Mouse (Mus musculus) embryonic facial prominence, embryonic 13.5 days (tissue): ENCODE results near the gene 6030458C11Rik. TPM values are rescaled to one million over a fixed set of nuclear protein-coding genes. Genes with fewer than 3 reads are reported as not detected.
"Not testable (repeated sequence)": the region's sequence is repeated elsewhere in the genome, so short reads cannot be mapped to it uniquely, and the experiment has no call there.

Source experiments
- ATAC-seq: fragments of 200-750 bp; cut with Nextera tagmentation; 2 replicates; pipeline ENCODE4 v1.8.0; 2017; ENCODE audit warnings: low read depth; ENCODE audit not compliant: insufficient number of reproducible peaks, insufficient read depth, low FRiP score, low TSS enrichment
- H3K27ac ChIP-seq: fragments of 300-500 bp; sonication (generic); 2 replicates; pipeline ENCODE4 v1.5.1; 2015; ENCODE audit warnings: moderate library complexity, mild to moderate bottlenecking, inconsistent platforms
- H3K27me3 ChIP-seq: fragments of 300-500 bp; sonication (generic); 2 replicates; pipeline ENCODE4 v1.6.1; 2015; ENCODE audit warnings: mild to moderate bottlenecking, inconsistent platforms
- H3K36me3 ChIP-seq: fragments of 300-500 bp; sonication (generic); 2 replicates; pipeline ENCODE4 v1.6.1; 2015; ENCODE audit warnings: mild to moderate bottlenecking, inconsistent platforms
- H3K4me1 ChIP-seq: fragments of 300-500 bp; sonication (generic); 2 replicates; pipeline ENCODE4 v1.6.1; 2015; ENCODE audit warnings: inconsistent platforms
- H3K4me2 ChIP-seq: fragments of 300-500 bp; sonication (generic); 2 replicates; pipeline ENCODE4 v1.6.1; 2015; ENCODE audit warnings: moderate library complexity, mild to moderate bottlenecking, inconsistent platforms
- H3K4me3 ChIP-seq: fragments of 300-500 bp; sonication (generic); 2 replicates; pipeline ENCODE4 v1.5.1; 2015; ENCODE audit warnings: mild to moderate bottlenecking, inconsistent platforms
- H3K9ac ChIP-seq: fragments of 300-500 bp; sonication (generic); 2 replicates; pipeline ENCODE4 v1.6.1; 2015; ENCODE audit warnings: mild to moderate bottlenecking, inconsistent platforms
- H3K9me3 ChIP-seq: fragments of 300-500 bp; sonication (generic); 2 replicates; pipeline ENCODE4 v1.6.1; 2016; ENCODE audit warnings: inconsistent platforms
- WGBS: fragments of 180-500 bp; shearing (Covaris S2); methylation state at CpG from one replicate; pipeline ENCODE4 v1.1.7; 2015; ENCODE audit warnings: mixed read lengths; 5-methylcytosine and 5-hydroxymethylcytosine counted together
- polyA plus RNA-seq: library from polyadenylated mRNA; unstranded; fragments of >200 nt; fragmentation: Nextera tagmentation; extraction: Ambion mirVana; gene quantifications from 2 replicates; pipeline ENCODE4 v1.2.1, GENCODE M21; 2015

The 6030458C11Rik gene
- polyA plus RNA-seq, 1 experiment from 2014 or later: 53.2 TPM

DNA sequence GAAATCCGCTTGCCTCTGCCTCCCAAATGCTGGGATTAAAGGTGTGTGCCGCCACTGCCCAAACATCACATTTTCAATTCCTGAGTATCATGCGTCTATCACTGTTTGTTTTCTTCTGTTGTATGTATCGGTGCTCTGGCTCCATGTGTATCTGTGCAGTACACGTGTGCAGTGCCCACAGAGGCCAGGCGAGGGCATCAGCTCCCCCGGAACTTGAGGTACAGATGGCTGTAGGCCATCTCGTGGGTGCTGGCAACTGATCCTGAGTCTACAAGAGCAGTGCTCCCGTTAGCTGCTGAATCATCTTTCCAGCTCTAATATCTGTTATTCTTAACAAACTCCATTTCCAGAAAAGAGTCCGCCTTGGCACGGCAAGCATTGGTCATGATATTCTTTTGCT is 11.8 kb downstream of the 6030458C11Rik start:
- H3K9me3 ChIP-seq: no peaks in the 10 kb centered on the region
- peaks cover 90% of the 10 kb centered on the region for H3K36me3 ChIP-seq
- H3K27ac ChIP-seq: no peak overlapping the region
- H3K4me1 ChIP-seq: no peaks in the 10 kb centered on the region
- no peak overlapping the region for H3K4me2 ChIP-seq
- WGBS: 95% methylated on average over 11 of the region's 11 CpGs
- H3K4me3 ChIP-seq: no peak overlapping the region
- no peak overlapping the region for H3K9ac ChIP-seq
- no peaks in the 10 kb centered on the region for H3K27me3 ChIP-seq
- no peak for ATAC-seq

GRCm38 (mm10) chr15:12809305-12809704 is 15.1 kb downstream of the 6030458C11Rik start:
- Histone ChIP-seq H3K9me3 (no peaks in the 10 kb centered on the region), H3K4me1 (no peaks in the 10 kb centered on the region), H3K36me3 (peaks cover 75% of the 10 kb centered on the region), H3K27me3 (no peaks in the 10 kb centered on the region), H3K9ac (no peak overlapping the region), H3K27ac (no peak overlapping the region), H3K4me3 (no peak overlapping the region), H3K4me2 (no peak overlapping the region)
- no peak for ATAC-seq
- 90% methylated on average over 6 of the region's 6 CpGs for WGBS

GRCm38 (mm10) chr15:12807088-12807487 is 17.4 kb downstream of the 6030458C11Rik start:
- no peak for ATAC-seq
- H3K9me3 ChIP-seq: no peaks in the 10 kb centered on the region
- H3K27me3 ChIP-seq: no peaks in the 10 kb centered on the region
- no peak overlapping the region for H3K4me3 ChIP-seq
- H3K36me3 ChIP-seq: peaks cover 58% of the 10 kb centered on the region
- no peak overlapping the region for H3K27ac ChIP-seq
- no peak overlapping the region for H3K9ac ChIP-seq
- no peaks in the 10 kb centered on the region for H3K4me1 ChIP-seq
- 93% methylated on average over 10 of the region's 10 CpGs for WGBS
- H3K4me2 ChIP-seq: no peak overlapping the region

DNA sequence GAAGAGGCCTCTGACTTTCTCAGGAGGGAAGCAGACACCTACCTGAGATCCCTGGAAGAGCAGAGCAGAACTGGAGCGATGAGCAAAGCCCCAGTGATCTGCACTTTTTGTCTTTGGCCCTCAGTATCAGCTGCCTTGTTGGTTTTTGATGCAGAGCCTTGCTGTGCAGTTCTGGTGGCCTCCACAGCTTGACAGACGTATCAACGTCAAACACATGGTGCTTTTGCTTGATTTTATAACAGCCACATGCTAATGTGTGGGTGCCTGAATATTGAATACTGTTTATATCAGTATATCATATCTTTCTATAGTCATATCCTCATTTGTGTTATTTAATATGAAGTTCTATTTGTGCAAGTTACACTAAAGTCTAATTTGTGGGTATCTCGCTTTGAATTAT is 19.4 kb downstream of the 6030458C11Rik start:
- Histone ChIP-seq H3K27ac (no peak overlapping the region), H3K27me3 (no peaks in the 10 kb centered on the region), H3K36me3 (peaks cover 38% of the 10 kb centered on the region), H3K4me1 (no peaks in the 10 kb centered on the region), H3K4me3 (no peak overlapping the region), H3K9me3 (no peaks in the 10 kb centered on the region), H3K4me2 (no peak overlapping the region), H3K9ac (no peak overlapping the region)
- ATAC-seq: no peak
- WGBS: 83% methylated on average over 4 of the region's 4 CpGs

DNA sequence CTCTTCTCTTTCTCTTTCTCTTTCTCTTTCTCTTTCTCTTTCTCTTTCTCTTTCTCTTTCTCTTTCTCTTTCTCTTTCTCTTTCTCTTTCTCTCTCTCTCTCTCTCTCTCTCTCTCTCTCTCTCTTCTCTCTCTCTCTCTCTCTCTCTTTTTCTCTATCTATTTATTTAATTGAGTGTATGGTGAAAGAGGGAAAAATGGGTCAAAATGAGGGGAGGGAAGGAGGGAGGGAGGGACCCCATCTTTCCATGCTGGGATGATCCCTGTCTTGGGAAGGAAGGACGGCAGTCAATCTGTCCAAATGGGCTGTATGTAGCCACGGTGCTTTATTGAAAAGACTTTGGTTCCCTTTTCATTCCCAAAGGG is 23.3 kb downstream of the 6030458C11Rik start:
- not testable (repeated sequence) for ATAC-seq, H3K9ac ChIP-seq, H3K4me2 ChIP-seq, H3K9me3 ChIP-seq, H3K4me3 ChIP-seq, H3K27ac ChIP-seq, H3K27me3 ChIP-seq, H3K4me1 ChIP-seq, H3K36me3 ChIP-seq
- WGBS: 78% methylated on average over 2 of the region's 2 CpGs

DNA sequence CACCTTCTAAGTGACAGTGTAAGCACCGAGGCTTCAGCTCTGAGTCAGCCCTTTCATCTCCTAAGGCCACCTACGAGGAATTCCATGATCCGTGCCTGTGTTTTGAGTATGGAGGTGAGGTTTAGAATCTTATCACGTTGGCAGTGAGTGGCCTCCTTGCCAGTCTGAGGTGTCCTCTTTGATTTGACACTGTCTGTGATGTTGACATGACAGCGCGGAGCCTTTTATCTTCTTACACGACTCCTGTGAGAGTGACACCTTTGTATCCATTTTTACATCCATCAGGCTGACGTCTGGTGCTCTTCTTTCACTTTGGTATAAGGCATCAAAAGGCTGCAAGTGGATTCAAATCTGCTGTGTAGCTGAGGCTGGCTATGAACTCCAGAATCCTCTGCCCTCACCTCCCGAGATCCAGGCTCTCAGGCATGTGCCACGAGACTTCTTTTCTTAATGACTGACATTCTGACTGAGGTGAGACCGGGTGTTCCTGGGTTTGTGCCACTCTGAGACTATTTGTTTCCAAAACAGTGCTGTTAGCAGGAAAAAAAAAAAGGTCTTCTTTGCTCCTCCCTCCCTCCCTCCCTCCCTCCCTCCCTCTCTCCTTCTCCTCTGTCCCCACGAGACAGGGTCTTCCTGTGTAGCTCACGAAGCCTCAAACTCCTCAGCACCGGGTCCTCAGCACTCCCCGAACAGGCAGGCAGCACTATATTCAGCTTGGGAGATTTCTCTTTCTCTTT is 23.9 kb downstream of the 6030458C11Rik start:
- no peak for ATAC-seq
- no peaks in the 10 kb centered on the region for H3K9me3 ChIP-seq
- H3K27me3 ChIP-seq: no peaks in the 10 kb centered on the region; the same call in 1 of the 2 replicates
- H3K4me2 ChIP-seq: 0 out of 2 replicates have a peak overlapping the region, but pooled peaks have one; percentile 11
- H3K27ac ChIP-seq: no peak overlapping the region
- H3K9ac ChIP-seq: no peak overlapping the region
- H3K4me1 ChIP-seq: no peaks in the 10 kb centered on the region
- WGBS: 53% methylated on average over 15 of the region's 15 CpGs
- H3K36me3 ChIP-seq: no peaks in the 10 kb centered on the region
- H3K4me3 ChIP-seq: no peak overlapping the region

GRCm38 (mm10) chr15:12798043-12798442 is 26.4 kb downstream of the 6030458C11Rik start:
- Histone ChIP-seq H3K4me1 (no peaks in the 10 kb centered on the region), H3K4me2 (no peak overlapping the region), H3K27me3 (no peaks in the 10 kb centered on the region; the same call in 1 of the 2 replicates), H3K36me3 (no peaks in the 10 kb centered on the region), H3K4me3 (no peak overlapping the region), H3K9me3 (no peaks in the 10 kb centered on the region), H3K27ac (no peak overlapping the region), H3K9ac (no peak overlapping the region)
- ATAC-seq: no peak
- WGBS: 82% methylated on average over 6 of the region's 6 CpGs

DNA sequence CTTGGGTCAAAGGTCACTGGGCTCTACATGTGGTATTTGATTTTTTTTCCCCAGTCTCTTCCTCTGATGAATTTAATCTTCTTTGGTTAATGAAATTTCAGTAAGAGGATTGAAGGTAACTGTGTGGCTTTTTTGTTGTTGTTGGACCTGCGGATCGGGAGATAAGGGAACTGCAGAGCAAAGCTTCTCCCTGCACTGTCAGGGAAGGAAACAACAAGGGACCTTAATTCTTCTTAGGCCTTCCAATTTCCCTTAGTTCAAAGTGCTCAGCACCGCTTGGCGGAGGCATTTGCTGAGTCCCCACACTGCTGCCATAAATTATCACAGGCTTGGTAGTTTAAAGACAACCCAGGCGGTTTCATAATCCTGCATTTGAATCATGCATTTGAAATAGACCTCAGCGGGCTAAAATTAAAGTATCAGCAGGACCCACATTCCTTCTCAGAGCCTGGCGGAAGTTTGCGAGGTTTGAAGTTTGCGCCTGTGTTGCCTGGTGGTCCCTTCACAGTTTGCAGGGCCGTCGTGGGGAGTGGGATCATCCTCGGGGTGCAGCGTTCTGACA is 28.5 kb downstream of the 6030458C11Rik start:
- Histone ChIP-seq H3K4me1 (no peaks in the 10 kb centered on the region), H3K9me3 (no peaks in the 10 kb centered on the region), H3K27me3 (no peaks in the 10 kb centered on the region; the same call in 1 of the 2 replicates), H3K4me3 (no peak overlapping the region), H3K4me2 (no peak overlapping the region), H3K27ac (no peak overlapping the region), H3K9ac (no peak overlapping the region), H3K36me3 (no peaks in the 10 kb centered on the region)
- no peak for ATAC-seq
- 43% methylated on average over 13 of the region's 13 CpGs for WGBS

DNA sequence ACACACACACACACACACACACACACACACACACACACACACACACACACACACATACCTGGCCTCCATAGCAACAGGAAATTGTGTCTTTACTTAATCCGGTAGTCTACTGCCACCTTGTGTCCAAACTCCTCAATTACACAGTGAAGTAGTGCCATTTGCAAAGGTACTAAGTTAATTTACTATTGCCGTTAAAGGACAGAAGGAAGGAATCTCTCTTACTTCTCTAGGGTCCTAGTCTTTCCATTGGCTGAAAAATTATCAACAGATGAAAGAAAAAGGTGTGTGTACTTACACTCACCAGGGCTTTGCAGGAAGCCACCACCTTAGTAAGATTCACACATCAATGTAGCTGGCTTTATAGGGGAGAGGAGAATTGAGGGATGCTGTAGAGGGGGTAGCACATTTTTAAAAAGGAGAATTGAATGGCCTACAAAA is 29.0 kb downstream of the 6030458C11Rik start:
- H3K9ac ChIP-seq: no peak overlapping the region
- no peaks in the 10 kb centered on the region for H3K4me1 ChIP-seq
- H3K27ac ChIP-seq: no peak overlapping the region
- H3K4me2 ChIP-seq: no peak overlapping the region
- ATAC-seq: no peak
- WGBS: 0% methylated on average over 2 of the region's 2 CpGs
- H3K4me3 ChIP-seq: no peak overlapping the region
- no peaks in the 10 kb centered on the region for H3K36me3 ChIP-seq
- H3K9me3 ChIP-seq: no peaks in the 10 kb centered on the region
- no peaks in the 10 kb centered on the region; the same call in 1 of the 2 replicates for H3K27me3 ChIP-seq

GRCm38 (mm10) chr15:12794311-12794710 is 30.1 kb downstream of the 6030458C11Rik start:
- H3K4me2 ChIP-seq: no peak overlapping the region
- H3K9ac ChIP-seq: no peak overlapping the region
- H3K4me1 ChIP-seq: peaks cover 4% of the 10 kb centered on the region; the same call in 1 of the 2 replicates
- H3K36me3 ChIP-seq: no peaks in the 10 kb centered on the region
- no peak overlapping the region for H3K4me3 ChIP-seq
- no peak overlapping the region for H3K27ac ChIP-seq
- H3K9me3 ChIP-seq: no peaks in the 10 kb centered on the region
- 49% methylated on average over 6 of the region's 6 CpGs for WGBS
- H3K27me3 ChIP-seq: no peaks in the 10 kb centered on the region; the same call in 1 of the 2 replicates
- ATAC-seq: no peak

GRCm38 (mm10) chr15:12789406-12789867 is 35.0 kb downstream of the 6030458C11Rik start:
- no peak for ATAC-seq
- no peaks in the 10 kb centered on the region for H3K9me3 ChIP-seq
- no peaks in the 10 kb centered on the region for H3K36me3 ChIP-seq
- no peaks in the 10 kb centered on the region for H3K27me3 ChIP-seq
- WGBS: 35% methylated on average over 10 of the region's 10 CpGs
- H3K9ac ChIP-seq: no peak overlapping the region
- peaks cover 5% of the 10 kb centered on the region; the same call in 1 of the 2 replicates for H3K4me1 ChIP-seq
- no peak overlapping the region for H3K4me3 ChIP-seq
- H3K27ac ChIP-seq: no peak overlapping the region
- no peak overlapping the region for H3K4me2 ChIP-seq

DNA sequence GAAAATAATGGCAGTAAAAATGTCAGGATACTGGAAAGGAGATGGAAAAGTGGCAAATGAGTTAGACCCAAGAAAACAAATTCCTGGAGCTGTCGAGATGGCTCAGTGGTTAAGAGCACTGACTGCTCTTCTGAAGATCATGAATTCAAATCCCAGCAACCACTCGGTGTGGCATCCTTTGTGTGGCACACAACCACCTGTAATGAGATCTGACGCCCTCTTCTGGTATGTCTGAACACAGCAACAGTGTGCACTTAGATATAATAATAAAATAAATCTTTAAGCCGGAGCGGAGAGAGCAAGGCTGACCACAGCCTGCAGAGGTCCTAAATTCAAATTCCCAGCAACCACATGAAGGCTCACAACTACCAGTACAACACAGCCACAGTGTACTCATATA is 35.9 kb downstream of the 6030458C11Rik start:
- H3K4me2 ChIP-seq: no peak overlapping the region
- H3K27me3 ChIP-seq: no peaks in the 10 kb centered on the region
- no peak overlapping the region for H3K9ac ChIP-seq
- no peak for ATAC-seq
- H3K4me3 ChIP-seq: no peak overlapping the region
- no peak overlapping the region for H3K27ac ChIP-seq
- 75% methylated on average over 5 of the region's 5 CpGs for WGBS
- no peaks in the 10 kb centered on the region for H3K9me3 ChIP-seq
- no peaks in the 10 kb centered on the region for H3K36me3 ChIP-seq
- H3K4me1 ChIP-seq: peaks cover 5% of the 10 kb centered on the region; the same call in 1 of the 2 replicates
